Mouse (Mus musculus) heart, adult 2 months (tissue): Measurements from ENCODE around the gene Prr15l. TPM values are rescaled to one million over a fixed set of nuclear protein-coding genes. Genes with fewer than 3 reads are reported as not detected.

Experiments
- DNase-seq, 2 experiments: peaks; one replicate each; pipeline ENCODE4 v3.0.0; 2021
- H3K27ac ChIP-seq: fragments of 200-600 bp; 2 replicates; pipeline ENCODE4 v1.8.1; 2022
- H3K27me3 ChIP-seq: fragments of 200-500 bp; 2 replicates; pipeline ENCODE4 v1.6.1; 2012; ENCODE audit warnings: mild to moderate bottlenecking, low read length, inconsistent platforms, mixed read lengths; ENCODE audit not compliant: control insufficient read depth, insufficient read depth
- H3K36me3 ChIP-seq: fragments of 200-500 bp; 2 replicates; pipeline ENCODE4 v1.6.1; 2012; ENCODE audit warnings: low read length, inconsistent platforms; ENCODE audit not compliant: control insufficient read depth, insufficient read depth
- H3K4me1 ChIP-seq: fragments of 200-500 bp; 2 replicates; pipeline ENCODE4 v1.6.1; 2011; ENCODE audit warnings: low read length; ENCODE audit not compliant: control insufficient read depth, insufficient read depth
- H3K4me3 ChIP-seq: fragments of 200-600 bp; 2 replicates; pipeline ENCODE4 v1.8.1; 2022
- H3K79me2 ChIP-seq: fragments of 200-500 bp; replicated peaks from 2 replicates; pipeline ENCODE4 v1.6.1; 2012; ENCODE audit warnings: mild to moderate bottlenecking, inconsistent platforms, low read length, moderate library complexity, mixed read lengths; ENCODE audit not compliant: control insufficient read depth, insufficient read depth
- H3K9ac ChIP-seq: fragments of 200-500 bp; 2 replicates; pipeline ENCODE4 v1.6.1; 2012; ENCODE audit warnings: low read depth, mild to moderate bottlenecking, control low read depth, inconsistent platforms, low read length, mixed read lengths
- CTCF ChIP-seq: fragments of 200-600 bp; IDR thresholded peaks from 2 replicates; pipeline ENCODE4 v1.8.1; 2022; ENCODE audit warnings: antibody characterized with exemption, mild to moderate bottlenecking, moderate library complexity
- EP300 ChIP-seq: fragments of 200-500 bp; IDR thresholded peaks from 2 replicates; pipeline ENCODE4 v1.6.1; 2011; ENCODE audit warnings: low read depth, low read length, control low read depth; ENCODE audit not compliant: insufficient read depth
- POLR2A ChIP-seq: fragments of 200-500 bp; IDR thresholded peaks from 2 replicates; pipeline ENCODE4 v1.6.1; 2011; ENCODE audit warnings: mild to moderate bottlenecking, low read depth, low read length, control low read depth; ENCODE audit not compliant: insufficient read depth
- WGBS: fragments of 180-500 bp; shearing (Covaris S2); methylation state at CpG from one replicate; pipeline ENCODE4 v1.1.7; 2018; 5-methylcytosine and 5-hydroxymethylcytosine counted together
- intact Hi-C: fragments of 180-260 bp; cut with DNase I; formaldehyde crosslinking; loops from one replicate; pipeline ENCODE4 v1.15.1; 2025
- polyA plus RNA-seq: library from polyadenylated mRNA; depleted of rRNA; stranded (reverse); fragments of >200 nt; gene quantifications from 2 replicates; pipeline ENCODE4 v1.2.3, GENCODE M21; 2012
- total RNA-seq, 2 experiments: library from RNA; stranded (reverse); gene quantifications; 2 replicates each; pipeline ENCODE4 v1.2.3; 2021

The Prr15l gene
- total and polyA plus RNA-seq, 3 experiments = 0.93 to 2.5 (median 2.1) TPM

DNA sequence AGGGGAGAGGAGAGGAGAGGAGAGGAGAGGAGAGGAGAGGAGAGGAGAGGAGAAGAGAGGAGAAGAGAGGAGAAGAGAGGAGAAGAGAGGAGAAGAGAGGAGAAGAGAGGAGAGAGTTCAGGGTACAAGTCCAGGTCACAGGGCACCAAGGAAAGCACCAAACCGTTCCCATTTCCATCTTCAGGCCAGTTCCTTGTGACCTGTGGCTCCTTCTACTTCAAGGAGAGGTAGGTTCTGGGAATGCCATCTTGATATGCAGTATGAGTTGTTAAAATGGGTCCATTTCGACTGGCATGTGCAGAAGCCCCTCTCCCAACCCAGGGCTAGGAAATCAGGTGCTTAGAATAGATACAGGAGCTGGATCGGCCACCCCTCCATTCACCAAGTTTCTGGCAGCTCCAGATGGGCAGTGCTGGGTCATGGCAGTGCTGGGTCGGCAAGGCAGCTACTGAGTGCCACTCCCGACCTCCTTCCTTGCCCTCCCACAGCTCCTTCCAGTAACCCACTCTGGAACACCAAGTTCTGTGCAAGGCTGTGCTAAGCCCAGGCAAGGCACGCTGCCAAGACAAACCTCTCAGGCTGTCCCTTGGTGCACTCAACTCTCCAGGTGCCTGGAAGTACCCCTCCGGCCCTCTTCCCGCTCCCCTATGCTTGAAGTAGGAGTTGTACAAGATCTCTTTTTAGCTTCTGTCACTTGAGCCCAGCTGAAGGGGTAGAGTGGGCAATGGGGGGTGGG is 3.6 kb downstream of the Prr15l start:
- Histone ChIP-seq H3K27ac (no peak overlapping the region), H3K4me1 (peaks cover 2% of the 10 kb centered on the region; the same call in 1 of the 2 replicates), H3K79me2 (no peaks in the 10 kb centered on the region), H3K27me3 (peaks cover 3% of the 10 kb centered on the region; the same call in 1 of the 2 replicates), H3K9ac (no peak overlapping the region), H3K36me3 (no peaks in the 10 kb centered on the region), H3K4me3 (no peak overlapping the region)
- DNase-seq = peak in 1 of 2 experiments; percentile 44
- WGBS = 42% methylated on average over 8 of the region's 8 CpGs
- intact Hi-C loops = no loop called here
- TF ChIP-seq CTCF (no peak), EP300 (no peak), POLR2A (no peak)

DNA sequence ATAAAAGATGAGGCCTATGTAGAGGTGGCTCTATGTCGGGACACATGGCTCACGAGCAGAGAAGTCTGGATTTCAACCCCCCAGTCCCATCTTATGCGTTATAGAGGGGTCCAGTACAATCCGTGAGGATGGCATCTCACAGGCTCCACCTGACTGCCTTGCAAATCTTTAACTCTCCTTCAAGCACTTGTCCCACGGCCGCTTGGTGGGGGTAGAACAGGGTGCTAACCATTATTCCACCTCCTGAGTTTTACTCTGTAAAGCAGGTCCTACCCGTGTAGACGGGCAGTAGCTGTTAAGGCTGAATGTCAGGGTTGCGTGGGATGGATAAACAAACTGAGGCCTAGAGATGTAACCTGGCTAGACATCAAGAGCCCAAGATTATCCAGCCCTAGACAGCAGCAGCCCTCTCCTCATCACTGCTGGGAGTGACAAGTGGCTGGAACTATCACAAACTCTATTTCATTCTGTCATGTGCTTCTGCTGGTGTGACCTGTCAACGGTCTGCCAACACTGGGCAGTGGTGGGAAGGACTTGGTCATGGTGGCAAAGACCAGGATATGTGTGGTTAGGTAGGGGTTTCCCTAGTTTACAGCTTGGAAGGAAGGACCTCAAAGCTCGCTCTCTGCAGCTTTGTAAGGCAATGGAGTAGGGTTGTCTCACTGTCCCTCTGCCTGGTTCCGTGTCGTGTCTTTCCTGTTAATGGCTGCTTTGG is 5.8 kb downstream of the Prr15l start:
- H3K4me1 ChIP-seq = peaks cover 2% of the 10 kb centered on the region; the same call in 1 of the 2 replicates
- H3K36me3 ChIP-seq = no peaks in the 10 kb centered on the region
- no peaks in the 10 kb centered on the region for H3K79me2 ChIP-seq
- peaks cover 3% of the 10 kb centered on the region; the same call in 1 of the 2 replicates for H3K27me3 ChIP-seq
- no peak overlapping the region for H3K4me3 ChIP-seq
- 83% methylated on average over 13 of the region's 13 CpGs for WGBS
- TF ChIP-seq CTCF = no peak
- no peak for TF ChIP-seq POLR2A
- no peak for TF ChIP-seq EP300
- H3K27ac ChIP-seq = no peak overlapping the region
- no peak for DNase-seq
- no peak overlapping the region for H3K9ac ChIP-seq
- intact Hi-C loops = no loop called here

DNA sequence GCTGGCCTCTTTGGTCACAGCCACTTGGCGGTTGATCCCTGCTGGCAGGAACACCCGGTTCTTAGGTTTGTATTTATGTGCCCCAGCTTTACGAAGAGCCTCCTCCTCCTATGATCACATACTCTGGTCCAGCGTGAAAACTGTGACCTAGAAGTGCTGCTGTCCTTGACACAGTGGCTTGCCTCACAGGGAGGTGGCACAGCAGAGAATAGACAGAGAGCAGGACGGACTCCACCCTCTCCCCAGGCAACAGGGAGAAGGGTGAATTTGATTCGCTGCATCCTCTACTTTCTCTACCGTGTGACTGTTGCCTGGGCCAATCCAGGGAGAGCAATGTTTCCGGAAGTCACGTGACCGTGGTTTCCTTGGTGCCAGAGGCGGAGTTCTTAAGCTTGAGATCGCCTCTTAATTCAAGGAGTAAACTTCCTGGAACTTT is 7.0 kb downstream of the Prr15l start:
- H3K27me3 ChIP-seq = no peaks in the 10 kb centered on the region
- WGBS = 23% methylated on average over 12 of the region's 12 CpGs
- H3K27ac ChIP-seq = no peak overlapping the region
- peaks cover 2% of the 10 kb centered on the region; the same call in 1 of the 2 replicates for H3K4me1 ChIP-seq
- H3K79me2 ChIP-seq = no peaks in the 10 kb centered on the region
- peak in 1 of 2 experiments; percentile 72 for DNase-seq
- H3K4me3 ChIP-seq = no peak overlapping the region
- no peak overlapping the region for H3K9ac ChIP-seq
- no peak for TF ChIP-seq EP300
- TF ChIP-seq POLR2A = peak; percentile 55
- TF ChIP-seq CTCF = no peak
- no peaks in the 10 kb centered on the region for H3K36me3 ChIP-seq
- intact Hi-C loops = no loop called here

- H3K9ac ChIP-seq = no peak overlapping the region
- no peak overlapping the region for H3K27ac ChIP-seq
- 83% methylated on average over 9 of the region's 9 CpGs for WGBS
- intact Hi-C loops = no loop called here
- no peaks in the 10 kb centered on the region for H3K27me3 ChIP-seq
- H3K4me3 ChIP-seq = no peak overlapping the region
- no peak for DNase-seq
- peaks cover 2% of the 10 kb centered on the region; the same call in 1 of the 2 replicates for H3K4me1 ChIP-seq
- TF ChIP-seq EP300 (no peak), CTCF (no peak), POLR2A (no peak)
- no peaks in the 10 kb centered on the region for H3K36me3 ChIP-seq
- no peaks in the 10 kb centered on the region for H3K79me2 ChIP-seq
These were observed 8.2 kb downstream of the Prr15l start for GRCm38 (mm10) chr11:96935872-96936650.

- intact Hi-C loops = loop anchor here (1.0 kb wide), 1 partner anchor 19 kb away; no protein-coding TSS in a partner anchor
These were observed 9.9 kb downstream of the Prr15l start for GRCm38 (mm10) chr11:96937549-96938425.

More at GRCm38 (mm10) chr11:96937549-96938425, 9.9 kb downstream of the Prr15l start:
- Histone ChIP-seq H3K4me3 (no peak overlapping the region), H3K27ac (no peak overlapping the region), H3K4me1 (peaks cover 2% of the 10 kb centered on the region; the same call in 1 of the 2 replicates), H3K36me3 (no peaks in the 10 kb centered on the region), H3K9ac (no peak overlapping the region), H3K79me2 (no peaks in the 10 kb centered on the region), H3K27me3 (no peaks in the 10 kb centered on the region)
- DNase-seq = peak; percentile 63 to 67
- 42% methylated on average over 10 of the region's 10 CpGs for WGBS
- TF ChIP-seq EP300 = no peak
- TF ChIP-seq POLR2A = no peak
- peak; percentile 82 for TF ChIP-seq CTCF
